Mouse (Mus musculus): ENCODE results near the gene Ism2. TPM values are rescaled to one million over a fixed set of nuclear protein-coding genes. Genes with fewer than 3 reads are reported as not detected.
"Not testable (repeated sequence)": the region's sequence is repeated elsewhere in the genome, so short reads cannot be mapped to it uniquely, and the experiment has no call there.

The Ism2 gene
- polyA plus RNA-seq, 1 experiment = 0.56 TPM

DNA sequence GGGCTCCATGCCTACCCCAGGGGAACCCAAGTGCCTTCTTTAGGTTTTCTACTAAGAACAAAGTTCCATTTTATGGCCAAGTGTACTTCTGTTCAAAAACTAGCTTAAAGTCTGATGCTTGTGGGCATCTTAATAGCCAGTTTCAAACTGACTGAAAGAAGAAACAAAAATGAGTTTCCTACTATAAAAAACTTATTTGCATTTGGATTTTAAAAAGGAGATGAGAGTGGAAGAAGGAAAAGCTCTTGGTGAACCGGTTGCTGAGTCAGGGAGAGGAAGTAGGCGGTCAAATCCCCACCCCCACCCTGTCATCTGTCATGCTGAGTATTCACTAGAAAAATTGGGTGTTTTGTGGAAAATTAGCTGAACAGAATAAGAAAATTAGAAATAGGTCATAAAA is 30.7 kb upstream of the Ism2 start:
- Histone ChIP-seq H3K4me3 (replicated peaks; ENCODE audit: extremely low read depth, low read depth, low read length) (no peak overlapping the region), H3K4me1 (ENCODE audit: control insufficient read depth, insufficient read depth, low read length) (no peaks in the 10 kb centered on the region; the same call in 1 of the 2 replicates)
- TF ChIP-seq POLR2A (IDR thresholded peaks at IDR 0.05; ENCODE audit: borderline replicate concordance, extremely low read depth, low read depth, low read length) = no peak
- no peak for TF ChIP-seq CTCF (IDR thresholded peaks at IDR 0.05; ENCODE audit: insufficient read depth, low read length)
- no peak for DNase-seq
- WGBS = 52% methylated on average over 2 of the region's 2 CpGs

DNA sequence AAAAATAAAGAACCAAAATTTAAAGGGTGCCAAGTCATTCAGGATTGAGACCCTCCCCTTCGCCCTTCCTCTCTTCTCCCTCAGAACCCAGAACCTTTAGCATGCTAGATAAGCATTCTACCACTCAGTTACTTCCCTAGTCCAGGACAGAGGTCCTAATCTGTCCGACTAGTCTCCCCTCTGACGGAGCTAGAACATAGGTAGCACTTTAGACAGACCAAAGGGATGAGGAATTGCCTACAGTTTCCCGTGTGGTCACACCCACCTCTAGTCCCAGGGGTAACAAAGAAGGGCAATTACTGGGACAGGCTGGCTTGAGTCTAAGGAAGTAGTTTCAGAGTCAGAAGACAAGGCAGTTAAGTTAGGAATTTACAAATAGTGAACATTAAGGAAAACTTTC is 28.5 kb upstream of the Ism2 start:
- no peak for DNase-seq
- Histone ChIP-seq H3K4me3 (replicated peaks; ENCODE audit: extremely low read depth, low read depth, low read length) (no peak overlapping the region), H3K4me1 (ENCODE audit: control insufficient read depth, insufficient read depth, low read length) (no peaks in the 10 kb centered on the region; the same call in 1 of the 2 replicates)
- 61% methylated on average over 4 of the region's 4 CpGs for WGBS
- TF ChIP-seq CTCF (IDR thresholded peaks at IDR 0.05; ENCODE audit: insufficient read depth, low read length) (no peak), POLR2A (IDR thresholded peaks at IDR 0.05; ENCODE audit: borderline replicate concordance, extremely low read depth, low read depth, low read length) (no peak)

DNA sequence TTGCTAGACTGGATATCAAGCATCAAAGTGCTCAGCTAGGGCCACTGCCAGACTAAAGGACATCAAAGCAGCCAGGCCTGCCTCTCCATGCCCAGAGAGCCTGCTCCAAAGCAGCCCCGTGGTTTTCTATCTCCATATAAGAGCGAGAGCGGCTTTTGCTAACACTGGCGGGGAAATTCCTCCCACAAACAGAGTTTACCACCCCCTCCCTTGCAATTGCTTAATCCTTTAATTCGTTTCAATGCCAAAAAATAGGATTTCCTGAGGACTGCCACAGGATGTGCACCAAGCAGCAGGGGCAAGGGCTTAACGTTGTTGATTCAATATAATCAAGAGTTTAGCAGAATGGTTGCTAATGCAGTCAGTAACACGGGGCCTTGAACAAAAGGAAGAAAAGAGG is 28.1 kb upstream of the Ism2 start:
- no peak overlapping the region for H3K4me3 ChIP-seq (replicated peaks; ENCODE audit: extremely low read depth, low read depth, low read length)
- 25% methylated on average over 7 of the region's 7 CpGs for WGBS
- no peak for DNase-seq
- TF ChIP-seq CTCF (IDR thresholded peaks at IDR 0.05; ENCODE audit: insufficient read depth, low read length) (no peak), POLR2A (IDR thresholded peaks at IDR 0.05; ENCODE audit: borderline replicate concordance, extremely low read depth, low read depth, low read length) (no peak)
- no peaks in the 10 kb centered on the region; the same call in 1 of the 2 replicates for H3K4me1 ChIP-seq (ENCODE audit: control insufficient read depth, insufficient read depth, low read length)

DNA sequence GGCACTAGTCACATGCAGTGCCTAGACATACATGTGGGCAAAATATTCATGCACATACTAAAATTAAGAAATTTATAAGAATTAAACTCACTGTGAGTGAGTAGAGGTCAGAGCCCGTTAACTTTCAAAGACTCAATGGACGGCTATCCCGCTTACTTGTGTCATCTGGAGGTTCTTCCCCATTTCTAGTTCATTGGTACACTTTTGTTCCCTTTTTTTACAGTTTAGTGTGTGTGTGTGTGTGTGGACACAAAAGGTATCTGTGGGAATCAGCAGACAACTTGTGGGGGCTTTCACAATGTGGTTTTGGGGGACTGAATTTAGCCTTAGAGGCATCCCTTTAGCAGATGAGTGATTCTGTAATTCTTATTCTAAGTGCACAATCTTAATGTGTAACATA is 25.9 kb upstream of the Ism2 start:
- no peak for DNase-seq
- 85% methylated on average over 3 of the region's 3 CpGs for WGBS
- TF ChIP-seq POLR2A (IDR thresholded peaks at IDR 0.05; ENCODE audit: borderline replicate concordance, extremely low read depth, low read depth, low read length) (no peak), CTCF (IDR thresholded peaks at IDR 0.05; ENCODE audit: insufficient read depth, low read length) (no peak)
- Histone ChIP-seq H3K4me1 (ENCODE audit: control insufficient read depth, insufficient read depth, low read length) (no peaks in the 10 kb centered on the region; the same call in 1 of the 2 replicates), H3K4me3 (replicated peaks; ENCODE audit: extremely low read depth, low read depth, low read length) (no peak overlapping the region)

GRCm38 (mm10) chr12:87319229-87319628 is 19.7 kb upstream of the Ism2 start:
- H3K4me1 ChIP-seq (ENCODE audit: control insufficient read depth, insufficient read depth, low read length) = no peaks in the 10 kb centered on the region
- WGBS = 75% methylated on average over 3 of the region's 3 CpGs
- DNase-seq = no peak
- no peak overlapping the region for H3K4me3 ChIP-seq (replicated peaks; ENCODE audit: extremely low read depth, low read depth, low read length)
- TF ChIP-seq POLR2A (IDR thresholded peaks at IDR 0.05; ENCODE audit: borderline replicate concordance, extremely low read depth, low read depth, low read length) = no peak
- TF ChIP-seq CTCF (IDR thresholded peaks at IDR 0.05; ENCODE audit: insufficient read depth, low read length) = no peak

DNA sequence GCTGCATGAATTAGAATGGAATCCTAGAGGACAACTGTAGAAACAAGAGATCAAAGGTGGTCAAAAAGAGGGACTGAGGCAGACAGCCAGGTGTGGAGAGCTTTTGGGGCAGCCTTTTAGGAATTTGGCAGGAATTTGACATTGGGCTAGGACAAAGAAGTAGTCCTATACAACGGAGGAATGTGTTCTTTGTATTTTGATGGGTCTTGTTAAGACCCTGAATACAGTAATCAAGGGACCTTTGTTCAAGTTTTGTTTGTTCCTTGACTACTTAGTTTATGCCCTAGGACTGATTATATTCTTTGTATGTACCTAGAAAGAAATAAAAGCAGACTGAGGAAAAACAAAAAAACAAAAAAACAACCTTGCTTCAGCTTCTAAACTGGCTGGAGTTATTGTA is 18.4 kb upstream of the Ism2 start:
- DNase-seq = no peak
- Histone ChIP-seq H3K4me1 (ENCODE audit: control insufficient read depth, insufficient read depth, low read length) (no peaks in the 10 kb centered on the region), H3K4me3 (replicated peaks; ENCODE audit: extremely low read depth, low read depth, low read length) (no peak overlapping the region)
- 79% methylated on average over 1 of the region's 1 CpGs for WGBS
- TF ChIP-seq CTCF (IDR thresholded peaks at IDR 0.05; ENCODE audit: insufficient read depth, low read length) (no peak), POLR2A (IDR thresholded peaks at IDR 0.05; ENCODE audit: borderline replicate concordance, extremely low read depth, low read depth, low read length) (no peak)

GRCm38 (mm10) chr12:87313098-87313497 is 13.6 kb upstream of the Ism2 start:
- Histone ChIP-seq H3K4me1 (ENCODE audit: control insufficient read depth, insufficient read depth, low read length) (no peaks in the 10 kb centered on the region), H3K4me3 (replicated peaks; ENCODE audit: extremely low read depth, low read depth, low read length) (no peak overlapping the region)
- no peak for TF ChIP-seq CTCF (IDR thresholded peaks at IDR 0.05; ENCODE audit: insufficient read depth, low read length)
- TF ChIP-seq POLR2A (IDR thresholded peaks at IDR 0.05; ENCODE audit: borderline replicate concordance, extremely low read depth, low read depth, low read length) = no peak
- WGBS = 79% methylated on average over 2 of the region's 2 CpGs
- DNase-seq = no peak

DNA sequence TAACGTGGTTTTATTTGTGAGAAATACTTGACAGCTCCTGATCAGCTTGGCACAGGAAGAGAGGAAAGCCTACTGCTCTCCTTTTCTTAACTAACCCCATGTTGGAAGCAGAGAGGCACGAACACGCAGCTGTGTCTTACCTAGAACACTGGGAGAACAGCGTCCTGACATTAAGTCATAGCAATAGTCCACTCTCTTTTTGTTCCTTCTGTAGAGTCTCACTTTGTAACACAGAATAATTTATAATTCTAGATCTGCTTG is 7.0 kb upstream of the Ism2 start:
- not testable (repeated sequence) for DNase-seq; H3K4me1 ChIP-seq (ENCODE audit: control insufficient read depth, insufficient read depth, low read length)
- WGBS = 81% methylated on average over 4 of the region's 4 CpGs

DNA sequence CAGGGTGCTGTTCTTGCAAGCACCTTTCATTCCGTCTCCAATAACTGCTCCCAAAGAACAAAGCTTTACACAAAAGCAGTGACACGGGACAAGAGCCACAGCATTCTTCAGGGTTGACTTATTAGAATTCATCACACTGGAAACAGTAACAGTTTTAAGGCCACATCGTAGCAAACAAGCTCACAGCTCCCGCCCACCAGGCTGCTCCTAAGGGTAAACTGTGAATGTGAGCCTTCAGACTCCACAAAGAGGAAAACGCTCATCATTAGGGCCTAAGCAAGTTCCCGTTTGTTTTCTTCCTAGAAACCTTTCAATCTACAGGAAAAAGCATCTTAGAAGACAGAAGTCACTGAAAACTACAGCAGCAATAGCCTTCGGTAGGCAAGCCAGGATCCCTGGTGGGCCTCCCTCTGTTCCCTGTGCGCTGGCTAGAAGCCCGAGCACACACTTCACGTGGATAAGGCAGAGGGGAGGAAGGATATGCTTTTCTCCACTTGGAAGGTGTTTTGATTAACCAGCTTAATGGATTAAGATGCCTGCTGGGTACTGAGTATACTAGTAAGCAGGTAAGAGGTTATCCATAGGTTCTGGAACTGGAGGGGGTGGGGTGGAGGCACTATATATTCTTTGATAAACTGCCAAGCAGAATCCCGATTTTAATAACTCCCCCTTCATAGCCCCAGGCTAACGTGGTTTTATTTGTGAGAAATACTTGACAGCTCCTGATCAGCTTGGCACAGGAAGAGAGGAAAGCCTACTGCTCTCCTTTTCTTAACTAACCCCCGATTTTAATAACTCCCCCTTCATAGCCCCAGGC is 6.5 kb upstream of the Ism2 start:
- 35% methylated on average over 13 of the region's 13 CpGs for WGBS
- DNase-seq = no peak
- TF ChIP-seq CTCF (IDR thresholded peaks at IDR 0.05; ENCODE audit: insufficient read depth, low read length) = no peak
- TF ChIP-seq POLR2A (IDR thresholded peaks at IDR 0.05; ENCODE audit: borderline replicate concordance, extremely low read depth, low read depth, low read length) = no peak
- no peak overlapping the region for H3K4me3 ChIP-seq (replicated peaks; ENCODE audit: extremely low read depth, low read depth, low read length)
- no peaks in the 10 kb centered on the region for H3K4me1 ChIP-seq (ENCODE audit: control insufficient read depth, insufficient read depth, low read length)

More for the DNA sequence above, 7.0 kb upstream of the Ism2 start:
- not testable (repeated sequence) for H3K4me3 ChIP-seq (replicated peaks; ENCODE audit: extremely low read depth, low read depth, low read length)

DNA sequence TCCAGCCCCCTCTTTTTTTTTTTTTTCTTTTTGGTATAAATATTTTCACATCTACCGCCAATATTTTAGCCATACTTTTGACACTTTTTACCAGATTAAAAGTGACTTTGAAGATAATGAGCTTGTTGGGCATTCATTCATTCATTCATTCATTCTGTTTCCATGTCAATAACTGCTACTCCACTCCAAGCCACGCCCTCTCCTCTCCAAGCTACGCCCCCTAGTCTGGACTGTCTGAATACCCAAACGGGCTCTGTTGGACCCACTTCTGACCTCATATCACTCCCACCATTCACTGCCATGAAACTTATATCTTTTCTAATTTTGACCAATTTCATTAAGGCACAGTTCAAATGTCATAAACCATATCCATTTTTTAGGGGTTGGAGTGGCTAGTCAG is 1.7 kb upstream of the Ism2 start:
- peaks cover 6% of the 10 kb centered on the region for H3K4me1 ChIP-seq (ENCODE audit: control insufficient read depth, insufficient read depth, low read length)
- no peak overlapping the region for H3K4me3 ChIP-seq (replicated peaks; ENCODE audit: extremely low read depth, low read depth, low read length)
- DNase-seq = no peak
- TF ChIP-seq POLR2A (IDR thresholded peaks at IDR 0.05; ENCODE audit: borderline replicate concordance, extremely low read depth, low read depth, low read length) = no peak
- no peak for TF ChIP-seq CTCF (IDR thresholded peaks at IDR 0.05; ENCODE audit: insufficient read depth, low read length)
- WGBS = 54% methylated on average over 4 of the region's 4 CpGs

All from lung, adult 2 months (tissue).